ENCODE assay signal across 11 mouse cellular contexts in genomic region chr11:88153880-88154279, GRCm38 (mm10). TPM values are rescaled to one million over a fixed set of nuclear protein-coding genes. Genes with fewer than 3 reads are reported as not detected.
A peak's percentile ranks its signal among the peaks of the same experiment; 100 is the strongest.
DNase-seq lines count a peak whose midpoint lies in the region; ATAC-seq and TF ChIP-seq lines count a peak whose summit lies in the region.
"Had no signal": no experiment of that assay in that cellular context is flagged by ENCODE, and none has a peak within 500 bp of the region (broad histone marks: within the 10 kb centered on the region; RNA-seq: fewer than 3 reads in every experiment).

No protein-coding gene starts in this region.

- TF ChIP-seq CTCF in forebrain, postnatal 0 days (IDR thresholded peaks at IDR 0.05; ENCODE audit: low read depth): no peak

- DNase-seq in kidney, adult 9 months: peak; percentile 34
- no peak for DNase-seq in kidney, postnatal 14 days
- DNase-seq in embryonic facial prominence, embryonic 10.5 days (ENCODE audit: low spot score): no peak
- DNase-seq in embryonic facial prominence, embryonic 14.5 days (ENCODE audit: low spot score): peak; percentile 89
- peak; percentile 68 for DNase-seq in limb, embryonic 14.5 days (ENCODE audit: low spot score)
- DNase-seq in forebrain, postnatal 0 days: no peak
- DNase-seq in cerebellum, postnatal 4 days (ENCODE audit: low spot score in 2 of 2): no peak
- DNase-seq in cerebellum, postnatal 14 days: no peak
- DNase-seq: cerebellum, postnatal 25 days; thymus, postnatal 36 days had no signal

- TF ChIP-seq POLR2A in limb, embryonic 14.5 days (IDR thresholded peaks at IDR 0.05; ENCODE audit: borderline replicate concordance, extremely low read depth, insufficient read depth, insufficient read length): no peak

- no peak overlapping the region for H3K9ac ChIP-seq in embryonic facial prominence, embryonic 14.5 days (ENCODE audit: low read depth, low read length)
- H3K9ac ChIP-seq in limb, embryonic 14.5 days (ENCODE audit: low read depth, low read length, severe bottlenecking): no peak overlapping the region
- no peak overlapping the region for H3K9ac ChIP-seq in forebrain, postnatal 0 days

- H3K9me3 ChIP-seq in embryonic facial prominence, embryonic 10.5 days: no peaks in the 10 kb centered on the region
- no peaks in the 10 kb centered on the region for H3K9me3 ChIP-seq in embryonic facial prominence, embryonic 14.5 days (ENCODE audit: control insufficient read depth, low read length)
- H3K9me3 ChIP-seq in limb, embryonic 14.5 days (ENCODE audit: control insufficient read depth, low read length): no peaks in the 10 kb centered on the region
- no peaks in the 10 kb centered on the region for H3K9me3 ChIP-seq in forebrain, postnatal 0 days (ENCODE audit: low read length)
- H3K9me3 ChIP-seq: G1E had no signal

- peaks cover 81% of the 10 kb centered on the region for H3K4me1 ChIP-seq in embryonic facial prominence, embryonic 10.5 days
- H3K4me1 ChIP-seq in embryonic facial prominence, embryonic 14.5 days (ENCODE audit: control insufficient read depth, insufficient read depth, low read length): peaks cover 61% of the 10 kb centered on the region
- H3K4me1 ChIP-seq in limb, embryonic 14.5 days (ENCODE audit: control insufficient read depth, insufficient read depth, low read length): peaks cover 60% of the 10 kb centered on the region
- H3K4me1 ChIP-seq in forebrain, postnatal 0 days (ENCODE audit: insufficient read depth): peaks cover 3% of the 10 kb centered on the region; the same call in 1 of the 2 replicates

- H3K4me3 ChIP-seq in embryonic facial prominence, embryonic 10.5 days: no peak overlapping the region
- no peak overlapping the region for H3K4me3 ChIP-seq in embryonic facial prominence, embryonic 14.5 days (ENCODE audit: low read depth, low read length)
- H3K4me3 ChIP-seq in limb, embryonic 14.5 days (replicated peaks; ENCODE audit: low read length): no peak overlapping the region
- H3K4me3 ChIP-seq in forebrain, postnatal 0 days (ENCODE audit: low read depth, low read length): no peak overlapping the region

- no peak overlapping the region for H3K4me2 ChIP-seq in embryonic facial prominence, embryonic 14.5 days (ENCODE audit: low read depth, low read length)
- no peak overlapping the region for H3K4me2 ChIP-seq in limb, embryonic 14.5 days (replicated peaks; ENCODE audit: low read depth, low read length, severe bottlenecking)
- H3K4me2 ChIP-seq in forebrain, postnatal 0 days (ENCODE audit: low read depth): no peak overlapping the region

- H3K36me3 ChIP-seq in embryonic facial prominence, embryonic 10.5 days (replicated peaks): 0 out of 2 replicates have a peak, but pooled peaks cover 7% of the 10 kb centered on the region
- H3K36me3 ChIP-seq in embryonic facial prominence, embryonic 14.5 days (ENCODE audit: control insufficient read depth, insufficient read depth, low read length): no peaks in the 10 kb centered on the region
- no peaks in the 10 kb centered on the region for H3K36me3 ChIP-seq in limb, embryonic 14.5 days (ENCODE audit: control insufficient read depth, insufficient read depth, low read length)
- H3K36me3 ChIP-seq in forebrain, postnatal 0 days (ENCODE audit: insufficient read depth): no peaks in the 10 kb centered on the region
- H3K36me3 ChIP-seq: G1E had no signal

- peak overlapping the region; percentile 73 for H3K27ac ChIP-seq in embryonic facial prominence, embryonic 10.5 days (replicated peaks)
- H3K27ac ChIP-seq in embryonic facial prominence, embryonic 14.5 days (replicated peaks; ENCODE audit: low read depth, low read length): peak overlapping the region; percentile 81
- H3K27ac ChIP-seq in limb, embryonic 14.5 days (replicated peaks; ENCODE audit: low read depth, low read length): peak overlapping the region; percentile 34; the same call in 1 of the 2 replicates
- H3K27ac ChIP-seq in forebrain, postnatal 0 days (ENCODE audit: low read depth, low read length): no peak overlapping the region

- WGBS in embryonic facial prominence, embryonic 10.5 days: 64% methylated on average over 5 of the region's 5 CpGs
- WGBS in embryonic facial prominence, embryonic 14.5 days: 35% methylated on average over 5 of the region's 5 CpGs
- WGBS in limb, embryonic 14.5 days: 49% methylated on average over 5 of the region's 5 CpGs
- WGBS in forebrain, postnatal 0 days: 80% methylated on average over 5 of the region's 5 CpGs

- ATAC-seq in embryonic facial prominence, embryonic 14.5 days (ENCODE audit: low read depth): peak; percentile 52
- 0 out of 2 replicates have a peak, but pooled peaks have one; percentile 24 for ATAC-seq in limb, embryonic 14.5 days (ENCODE audit: low FRiP score, low read depth)
- no peak for ATAC-seq in forebrain, postnatal 0 days

- no peaks in the 10 kb centered on the region for H3K27me3 ChIP-seq in embryonic facial prominence, embryonic 10.5 days (replicated peaks; ENCODE audit: low read depth, poor library complexity, severe bottlenecking)
- no peaks in the 10 kb centered on the region for H3K27me3 ChIP-seq in embryonic facial prominence, embryonic 14.5 days (replicated peaks; ENCODE audit: control insufficient read depth, insufficient read depth, low read length)
- no peaks in the 10 kb centered on the region for H3K27me3 ChIP-seq in limb, embryonic 14.5 days (ENCODE audit: control insufficient read depth, insufficient read depth, low read length)
- no peaks in the 10 kb centered on the region for H3K27me3 ChIP-seq in forebrain, postnatal 0 days (ENCODE audit: insufficient read depth, low read length)

RNA-seq across cellular contexts. Expression of gene Mrps23, which starts 50.3 kb away (rescaled TPM):
- 60.4 and 71.7 TPM in 2 replicates for polyA plus RNA-seq in embryonic facial prominence, embryonic 10.5 days (2016; fragmentation: Nextera tagmentation; extraction: Ambion mirVana)
- polyA plus RNA-seq in embryonic facial prominence, embryonic 14.5 days (2014; fragmentation: Nextera tagmentation; extraction: Ambion mirVana): 55.6 and 59.4 TPM in 2 replicates
- polyA plus RNA-seq in limb, embryonic 14.5 days (2012; rRNA removed): 46.9 and 63.5 TPM in 2 replicates
- polyA plus RNA-seq in limb, embryonic 14.5 days (2014; fragmentation: Nextera tagmentation; extraction: Ambion mirVana): 60.2 and 64.7 TPM in 2 replicates
- 39.0 and 57.5 TPM in 2 replicates for total RNA-seq in forebrain, postnatal 0 days (2014; rRNA removed)
- 70.7 and 71.5 TPM in 2 replicates for polyA plus RNA-seq in forebrain, postnatal 0 days (2015; fragmentation: Nextera tagmentation; extraction: Ambion mirVana)

RNA-seq across cellular contexts. Expression of gene Cuedc1, which starts 56.0 kb away (rescaled TPM):
- polyA plus RNA-seq in embryonic facial prominence, embryonic 10.5 days (2016; fragmentation: Nextera tagmentation; extraction: Ambion mirVana): 20.8 and 21.9 TPM in 2 replicates
- polyA plus RNA-seq in embryonic facial prominence, embryonic 14.5 days (2014; fragmentation: Nextera tagmentation; extraction: Ambion mirVana): 17.4 and 17.7 TPM in 2 replicates
- 40.6 and 44.5 TPM in 2 replicates for polyA plus RNA-seq in limb, embryonic 14.5 days (2012; rRNA removed)
- polyA plus RNA-seq in limb, embryonic 14.5 days (2014; fragmentation: Nextera tagmentation; extraction: Ambion mirVana): 20.9 and 25.5 TPM in 2 replicates
- total RNA-seq in forebrain, postnatal 0 days (2014; rRNA removed): 28.9 and 34.7 TPM in 2 replicates
- 22.0 and 34.6 TPM in 2 replicates for polyA plus RNA-seq in forebrain, postnatal 0 days (2015; fragmentation: Nextera tagmentation; extraction: Ambion mirVana)

Comparison
In these comparisons a context has a peak if more than half of its experiments do, and no peak if none do; other contexts are left out.
1. DNase-seq: peak in kidney, adult 9 months (single experiment), embryonic facial prominence, embryonic 14.5 days (single experiment) and limb, embryonic 14.5 days (single experiment); none in kidney, postnatal 14 days (single experiment), embryonic facial prominence, embryonic 10.5 days (single experiment), forebrain, postnatal 0 days (single experiment), cerebellum, postnatal 4 days (0 of 2) and cerebellum, postnatal 14 days (0 of 2).